Mouse (Mus musculus) hindbrain, embryonic 14.5 days (tissue): ENCODE results near the gene Mapk1ip1l. TPM values are rescaled to one million over a fixed set of nuclear protein-coding genes. Genes with fewer than 3 reads are reported as not detected.
A peak's percentile ranks its signal among the peaks of the same experiment; 100 is the strongest.

Source experiments
- ATAC-seq: fragments of 200-750 bp; cut with Nextera tagmentation; 2 replicates; pipeline ENCODE4 v1.8.0; 2017; ENCODE audit warnings: moderate number of reproducible peaks, mild to moderate bottlenecking, moderate TSS enrichment, moderate library complexity; ENCODE audit not compliant: low FRiP score
- DNase-seq: peaks from one replicate; pipeline ENCODE4 v3.0.0-alpha.2; 2015; ENCODE audit warnings: low spot score
- H3K27ac ChIP-seq: fragments of 300-500 bp; sonication (generic); 2 replicates; pipeline ENCODE4 v1.5.1; 2014; ENCODE audit warnings: mild to moderate bottlenecking, moderate library complexity
- H3K27me3 ChIP-seq: fragments of 300-500 bp; sonication (generic); 2 replicates; pipeline ENCODE4 v1.6.1; 2014; ENCODE audit warnings: mild to moderate bottlenecking, low read length, mixed read lengths; ENCODE audit not compliant: control insufficient read depth, insufficient read depth
- H3K36me3 ChIP-seq: fragments of 300-500 bp; sonication (generic); replicated peaks from 2 replicates; pipeline ENCODE4 v1.6.1; 2014; ENCODE audit not compliant: control insufficient read depth, insufficient read depth
- H3K4me1 ChIP-seq: fragments of 300-500 bp; sonication (generic); replicated peaks from 2 replicates; pipeline ENCODE4 v1.6.1; 2014; ENCODE audit warnings: antibody characterized with exemption, low read length, mixed read lengths; ENCODE audit not compliant: control insufficient read depth, insufficient read depth
- H3K4me2 ChIP-seq: fragments of 300-500 bp; sonication (generic); replicated peaks from 2 replicates; pipeline ENCODE4 v1.6.1; 2014; ENCODE audit warnings: mild to moderate bottlenecking, moderate library complexity
- H3K4me3 ChIP-seq: fragments of 300-500 bp; sonication (generic); replicated peaks from 2 replicates; pipeline ENCODE4 v1.5.1; 2014; ENCODE audit warnings: mild to moderate bottlenecking, low read length
- H3K9ac ChIP-seq: fragments of 300-500 bp; sonication (generic); 2 replicates; pipeline ENCODE4 v1.6.1; 2014
- H3K9me3 ChIP-seq: fragments of 300-500 bp; sonication (generic); 2 replicates; pipeline ENCODE4 v1.6.1; 2016; ENCODE audit warnings: low read length; ENCODE audit not compliant: control insufficient read depth
- WGBS: fragments of 180-500 bp; shearing (Covaris S2); extraction: QIAGEN DNeasy Blood & Tissue Kit; methylation state at CpG from one replicate; pipeline ENCODE4 v1.1.7; 2014; 5-methylcytosine and 5-hydroxymethylcytosine counted together
- polyA plus RNA-seq: library from polyadenylated mRNA; unstranded; fragments of >200 nt; fragmentation: Nextera tagmentation; extraction: Ambion mirVana; gene quantifications from 2 replicates; pipeline ENCODE4 v1.2.1, GENCODE M21; 2014

Mapk1ip1l gene
- polyA plus RNA-seq, 1 experiment from 2014 or later, result 52.0 TPM

- Histone ChIP-seq H3K9me3 (no peaks in the 10 kb centered on the region), H3K36me3 (peaks cover 8% of the 10 kb centered on the region), H3K27me3 (no peaks in the 10 kb centered on the region), H3K4me1 (peaks cover 22% of the 10 kb centered on the region), H3K9ac (peak within 1 kb of the TSS; percentile 70), H3K4me2 (peak within 1 kb of the TSS; percentile 70), H3K27ac (peak within 1 kb of the TSS; percentile 88), H3K4me3 (peak within 1 kb of the TSS; percentile 60)
- ATAC-seq (peak; percentile 98), DNase-seq (peak; percentile 95)
- WGBS, result under 1% methylated on average over 72 of the region's 77 CpGs
Measured at GRCm38 (mm10) chr14:47276637-47277393, 21.3 kb upstream of the Mapk1ip1l start, which contains the start of the genes Wdhd1 and Socs4. Gene Wdhd1, minus strand, starts transcription at chr14:47276857. Gene Socs4, plus strand, starts transcription at chr14:47276931.

GRCm38 (mm10) chr14:47279058-47279457 is 19.0 kb upstream of the Mapk1ip1l start:
- DNase-seq, result no peak
- Histone ChIP-seq H3K9me3 (no peaks in the 10 kb centered on the region), H3K27ac (no peak overlapping the region), H3K4me2 (no peak overlapping the region), H3K4me1 (peaks cover 22% of the 10 kb centered on the region), H3K4me3 (no peak overlapping the region), H3K9ac (no peak overlapping the region), H3K36me3 (no peaks in the 10 kb centered on the region), H3K27me3 (no peaks in the 10 kb centered on the region)
- no peak for ATAC-seq
- 81% methylated on average over 2 of the region's 2 CpGs for WGBS

- Histone ChIP-seq H3K4me1 (peaks cover 10% of the 10 kb centered on the region), H3K9me3 (no peaks in the 10 kb centered on the region), H3K9ac (no peak overlapping the region), H3K27me3 (no peaks in the 10 kb centered on the region), H3K27ac (no peak overlapping the region), H3K36me3 (no peaks in the 10 kb centered on the region), H3K4me2 (no peak overlapping the region), H3K4me3 (no peak overlapping the region)
- DNase-seq, result no peak
- WGBS, result 92% methylated on average over 4 of the region's 4 CpGs
- no peak for ATAC-seq
Measured at GRCm38 (mm10) chr14:47281535-47281934, 16.5 kb upstream of the Mapk1ip1l start.

- Histone ChIP-seq H3K9ac (no peak overlapping the region), H3K36me3 (no peaks in the 10 kb centered on the region), H3K4me1 (no peaks in the 10 kb centered on the region; the same call in 1 of the 2 replicates), H3K27ac (no peak overlapping the region), H3K27me3 (no peaks in the 10 kb centered on the region), H3K4me2 (no peak overlapping the region), H3K9me3 (no peaks in the 10 kb centered on the region), H3K4me3 (no peak overlapping the region)
- ATAC-seq (no peak), DNase-seq (no peak)
- 95% methylated on average over 7 of the region's 7 CpGs for WGBS
Measured at GRCm38 (mm10) chr14:47283568-47283967, 14.5 kb upstream of the Mapk1ip1l start.

GRCm38 (mm10) chr14:47285271-47285670 is 12.8 kb upstream of the Mapk1ip1l start:
- no peak overlapping the region for H3K4me3 ChIP-seq
- no peak overlapping the region for H3K9ac ChIP-seq
- 99% methylated on average over 2 of the region's 2 CpGs for WGBS
- H3K9me3 ChIP-seq, result no peaks in the 10 kb centered on the region
- H3K27me3 ChIP-seq, result no peaks in the 10 kb centered on the region
- no peak for DNase-seq
- peaks cover 7% of the 10 kb centered on the region; the same call in 1 of the 2 replicates for H3K36me3 ChIP-seq
- no peak for ATAC-seq
- H3K27ac ChIP-seq, result no peak overlapping the region
- no peak overlapping the region for H3K4me2 ChIP-seq
- no peaks in the 10 kb centered on the region for H3K4me1 ChIP-seq

- no peak for ATAC-seq
- Histone ChIP-seq H3K9me3 (no peaks in the 10 kb centered on the region), H3K27me3 (no peaks in the 10 kb centered on the region), H3K27ac (no peak overlapping the region), H3K4me3 (no peak overlapping the region), H3K9ac (no peak overlapping the region), H3K4me1 (no peaks in the 10 kb centered on the region), H3K36me3 (peaks cover 13% of the 10 kb centered on the region; the same call in 1 of the 2 replicates), H3K4me2 (no peak overlapping the region)
- WGBS, result 100% methylated on average over 1 of the region's 1 CpGs
- DNase-seq, result no peak
Measured at GRCm38 (mm10) chr14:47286215-47286614, 11.9 kb upstream of the Mapk1ip1l start.

GRCm38 (mm10) chr14:47287021-47287420 is 11.0 kb upstream of the Mapk1ip1l start:
- H3K4me2 ChIP-seq, result no peak overlapping the region
- 93% methylated on average over 5 of the region's 5 CpGs for WGBS
- no peak for ATAC-seq

GRCm38 (mm10) chr14:47291772-47292171 is 6.3 kb upstream of the Mapk1ip1l start:
- DNase-seq (no peak), ATAC-seq (no peak)
- WGBS, result 88% methylated on average over 1 of the region's 1 CpGs
- Histone ChIP-seq H3K4me3 (no peak overlapping the region), H3K27me3 (no peaks in the 10 kb centered on the region), H3K9ac (no peak overlapping the region), H3K27ac (no peak overlapping the region), H3K4me1 (no peaks in the 10 kb centered on the region), H3K9me3 (no peaks in the 10 kb centered on the region), H3K36me3 (peaks cover 16% of the 10 kb centered on the region; the same call in 1 of the 2 replicates), H3K4me2 (no peak overlapping the region)

More at GRCm38 (mm10) chr14:47287021-47287420, 11.0 kb upstream of the Mapk1ip1l start:
- H3K36me3 ChIP-seq, result peaks cover 16% of the 10 kb centered on the region; the same call in 1 of the 2 replicates
- H3K4me1 ChIP-seq, result no peaks in the 10 kb centered on the region
- no peak overlapping the region for H3K9ac ChIP-seq
- no peak overlapping the region for H3K4me3 ChIP-seq
- DNase-seq, result no peak
- H3K27ac ChIP-seq, result no peak overlapping the region
- H3K9me3 ChIP-seq, result no peaks in the 10 kb centered on the region
- H3K27me3 ChIP-seq, result no peaks in the 10 kb centered on the region

GRCm38 (mm10) chr14:47294136-47294535 is 3.9 kb upstream of the Mapk1ip1l start:
- 34% methylated on average over 4 of the region's 4 CpGs for WGBS
- H3K27ac ChIP-seq, result no peak overlapping the region
- DNase-seq (no peak), ATAC-seq (no peak)
- H3K9me3 ChIP-seq, result no peaks in the 10 kb centered on the region
- no peak overlapping the region for H3K4me3 ChIP-seq
- H3K4me2 ChIP-seq, result no peak overlapping the region
- H3K36me3 ChIP-seq, result peaks cover 16% of the 10 kb centered on the region; the same call in 1 of the 2 replicates
- H3K4me1 ChIP-seq, result peaks cover 5% of the 10 kb centered on the region
- H3K27me3 ChIP-seq, result no peaks in the 10 kb centered on the region
- no peak overlapping the region for H3K9ac ChIP-seq
